In the genomic region with DNA sequence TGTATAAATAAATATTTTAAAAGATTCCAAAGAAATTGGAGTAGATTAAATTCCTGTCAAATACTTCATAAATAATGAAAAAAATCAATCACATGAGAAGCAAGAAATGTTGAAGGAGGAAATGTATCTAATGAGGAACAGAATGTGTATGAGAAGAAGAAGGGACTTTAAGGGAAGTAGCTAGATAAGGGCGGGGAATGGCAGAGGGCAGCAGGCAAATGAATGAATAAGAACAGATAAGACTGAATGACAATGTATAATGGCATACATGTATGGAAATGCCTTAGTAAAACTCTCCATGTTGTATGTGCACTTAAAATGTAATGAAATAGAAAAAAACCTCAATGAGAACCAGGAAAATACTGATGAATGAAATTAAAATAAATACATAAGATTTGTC, we compare ENCODE assay signal across 35 mouse cellular contexts. TPM values are rescaled to one million over a fixed set of nuclear protein-coding genes. Genes with fewer than 3 reads are reported as not detected.
"Had no signal": no experiment of that assay in that cellular context is flagged by ENCODE, and none has a peak within 500 bp of the region (broad histone marks: within the 10 kb centered on the region; RNA-seq: fewer than 3 reads in every experiment).

No protein-coding gene starts in this region.

- H3K27me3 ChIP-seq: heart, embryonic 12.5 days; hindbrain, embryonic 13.5 days; hindbrain, embryonic 15.5 days; limb, embryonic 12.5 days; liver, embryonic 13.5 days; liver, embryonic 15.5 days had no signal

- H3K4me1 ChIP-seq: heart, embryonic 10.5 days; heart, embryonic 12.5 days; hindbrain, embryonic 13.5 days; hindbrain, embryonic 15.5 days; limb, embryonic 10.5 days; limb, embryonic 12.5 days; liver, embryonic 13.5 days; liver, embryonic 15.5 days had no signal

- H3K9ac ChIP-seq: heart, embryonic 12.5 days; hindbrain, embryonic 13.5 days; hindbrain, embryonic 15.5 days; limb, embryonic 12.5 days; liver, embryonic 13.5 days; liver, embryonic 15.5 days had no signal

- H3K9me3 ChIP-seq: heart, embryonic 10.5 days; heart, embryonic 12.5 days; hindbrain, embryonic 13.5 days; hindbrain, embryonic 15.5 days; limb, embryonic 10.5 days; limb, embryonic 12.5 days; liver, embryonic 13.5 days; liver, embryonic 15.5 days had no signal

- ATAC-seq: hindbrain, postnatal 0 days; intestine, embryonic 16.5 days had no signal

- DNase-seq: gastrocnemius, adult 2 months; gastrocnemius, postnatal 10 days; gastrocnemius, postnatal 25 days; heart, postnatal 10 days; heart, postnatal 36 days; kidney, adult 18-20 months; kidney, adult 8-10 months; kidney, postnatal 10 days; kidney, postnatal 25 days; kidney, postnatal 4 days; liver; liver, embryonic 13.5 days had no signal

- H3K36me3 ChIP-seq: heart, embryonic 10.5 days; heart, embryonic 12.5 days; hindbrain, embryonic 13.5 days; hindbrain, embryonic 15.5 days; limb, embryonic 10.5 days; limb, embryonic 12.5 days; liver, embryonic 13.5 days; liver, embryonic 15.5 days had no signal

- H3K27ac ChIP-seq: gastrocnemius, adult 2 months; heart, embryonic 10.5 days; hindbrain, embryonic 13.5 days; hindbrain, embryonic 15.5 days; hindbrain, postnatal 0 days; layer of hippocampus, adult 2 months; left cerebral cortex, adult 2 months; limb, embryonic 10.5 days; limb, embryonic 12.5 days; liver, embryonic 13.5 days; liver, embryonic 15.5 days had no signal

- H3K4me3 ChIP-seq: gastrocnemius, adult 2 months; heart, embryonic 10.5 days; heart, embryonic 12.5 days; hindbrain, embryonic 13.5 days; hindbrain, embryonic 15.5 days; layer of hippocampus, adult 2 months; left cerebral cortex, adult 2 months; limb, embryonic 10.5 days; limb, embryonic 12.5 days; liver, embryonic 13.5 days; liver, embryonic 15.5 days had no signal

RNA-seq across cellular contexts. Expression of a gene that starts 4.4 kb away (rescaled TPM):
- total RNA-seq: gastrocnemius, postnatal 10 days; gastrocnemius, postnatal 4 days; heart, postnatal 10 days; hindbrain, postnatal 0 days had no signal
- polyA plus RNA-seq: heart, embryonic 10.5 days; heart, embryonic 12.5 days; heart, embryonic 14.5 days; hindbrain, embryonic 11.5 days; hindbrain, embryonic 13.5 days; hindbrain, embryonic 15.5 days; kidney, embryonic 14.5 days; limb, embryonic 10.5 days; limb, embryonic 12.5 days had no signal

RNA-seq across cellular contexts. Expression of a gene that starts 46.3 kb away (rescaled TPM):
- total RNA-seq: gastrocnemius, adult 2 months; gastrocnemius, postnatal 10 days; gastrocnemius, postnatal 25 days; hematopoietic stem cell, adult 5-6 weeks; hindbrain, postnatal 0 days; layer of hippocampus, adult 2 months; layer of hippocampus, postnatal 10 days; layer of hippocampus, postnatal 25 days; left cerebral cortex, adult 2 months; left cerebral cortex, postnatal 14 days; left cerebral cortex, postnatal 36 days had no signal
- polyA plus RNA-seq: heart, embryonic 10.5 days; heart, embryonic 12.5 days; heart, embryonic 14.5 days; hindbrain, embryonic 11.5 days; hindbrain, embryonic 13.5 days; hindbrain, embryonic 15.5 days; hindbrain, postnatal 0 days; intestine, embryonic 14.5 days; intestine, embryonic 16.5 days; kidney, embryonic 14.5 days; kidney, embryonic 16.5 days; limb, embryonic 10.5 days; limb, embryonic 12.5 days; liver, embryonic 11.5 days; liver, embryonic 13.5 days; liver, embryonic 15.5 days had no signal
